Mouse (Mus musculus) forebrain, embryonic 13.5 days (tissue): ENCODE data around the gene Shroom3. TPM values are rescaled to one million over a fixed set of nuclear protein-coding genes. Genes with fewer than 3 reads are reported as not detected.
A peak's percentile ranks its signal among the peaks of the same experiment; 100 is the strongest.

Experiments
- ATAC-seq: fragments of 200-750 bp; cut with Nextera tagmentation; 2 replicates; pipeline ENCODE4 v1.8.0; 2017
- H3K27ac ChIP-seq: fragments of 300-500 bp; sonication (generic); 2 replicates; pipeline ENCODE4 v1.5.1; 2015; ENCODE audit warnings: inconsistent platforms, mild to moderate bottlenecking, moderate library complexity
- H3K27me3 ChIP-seq: fragments of 300-500 bp; sonication (generic); 2 replicates; pipeline ENCODE4 v1.6.1; 2015; ENCODE audit warnings: mild to moderate bottlenecking, inconsistent platforms
- H3K36me3 ChIP-seq: fragments of 300-500 bp; sonication (generic); 2 replicates; pipeline ENCODE4 v1.6.1; 2015; ENCODE audit warnings: mild to moderate bottlenecking, inconsistent platforms; ENCODE audit not compliant: poor library complexity, severe bottlenecking
- H3K4me1 ChIP-seq: fragments of 300-500 bp; sonication (generic); 2 replicates; pipeline ENCODE4 v1.6.1; 2015; ENCODE audit warnings: inconsistent platforms
- H3K4me2 ChIP-seq: fragments of 300-500 bp; sonication (generic); 2 replicates; pipeline ENCODE4 v1.6.1; 2015; ENCODE audit warnings: inconsistent platforms, mild to moderate bottlenecking, moderate library complexity
- H3K4me3 ChIP-seq: fragments of 300-500 bp; sonication (generic); 2 replicates; pipeline ENCODE4 v1.5.1; 2015; ENCODE audit warnings: mild to moderate bottlenecking, inconsistent platforms
- H3K9ac ChIP-seq: fragments of 300-500 bp; sonication (generic); 2 replicates; pipeline ENCODE4 v1.6.1; 2015; ENCODE audit warnings: mild to moderate bottlenecking, inconsistent platforms
- H3K9me3 ChIP-seq: fragments of 300-500 bp; sonication (generic); replicated peaks from 2 replicates; pipeline ENCODE4 v1.6.1; 2016; ENCODE audit warnings: inconsistent platforms
- WGBS: fragments of 180-500 bp; shearing (Covaris S2); methylation state at CpG from one replicate; pipeline ENCODE4 v1.1.7; 2015; 5-methylcytosine and 5-hydroxymethylcytosine counted together
- polyA plus RNA-seq: library from polyadenylated mRNA; unstranded; fragments of >200 nt; fragmentation: Nextera tagmentation; extraction: Ambion mirVana; gene quantifications from 2 replicates; pipeline ENCODE4 v1.2.1, GENCODE M21; 2015

The Shroom3 gene
- polyA plus RNA-seq, 1 experiment from 2014 or later = 3.7 TPM

GRCm38 (mm10) chr5:92682621-92683348 lies 450 bp upstream of the Shroom3 start:
- Histone ChIP-seq H3K27ac (peak overlapping the region; percentile 85), H3K36me3 (no peaks in the 10 kb centered on the region), H3K9me3 (no peaks in the 10 kb centered on the region), H3K9ac (peak overlapping the region; percentile 79), H3K27me3 (no peaks in the 10 kb centered on the region), H3K4me2 (peak overlapping the region; percentile 93), H3K4me1 (peaks cover 15% of the 10 kb centered on the region; the same call in 1 of the 2 replicates), H3K4me3 (peak overlapping the region; percentile 65)
- ATAC-seq = peak; percentile 70
- WGBS = under 1% methylated on average over 39 of the region's 39 CpGs

GRCm38 (mm10) chr5:92683871-92684475 lies 738 bp downstream of the Shroom3 start:
- H3K4me3 ChIP-seq = peak overlapping the region; percentile 65
- H3K9me3 ChIP-seq = 0 out of 2 replicates have a peak, but pooled peaks cover 4% of the 10 kb centered on the region
- no peaks in the 10 kb centered on the region for H3K27me3 ChIP-seq
- H3K4me1 ChIP-seq = peaks cover 15% of the 10 kb centered on the region; the same call in 1 of the 2 replicates
- H3K27ac ChIP-seq = no peak overlapping the region
- H3K36me3 ChIP-seq = no peaks in the 10 kb centered on the region
- no peak for ATAC-seq
- peak overlapping the region; percentile 93 for H3K4me2 ChIP-seq
- H3K9ac ChIP-seq = peak overlapping the region; percentile 79
- WGBS = 11% methylated on average over 9 of the region's 9 CpGs

GRCm38 (mm10) chr5:92684715-92685460 lies 1.7 kb downstream of the Shroom3 start:
- WGBS = 89% methylated on average over 16 of the region's 16 CpGs
- Histone ChIP-seq H3K9ac (no peak overlapping the region), H3K4me2 (peak overlapping the region; percentile 93)

GRCm38 (mm10) chr5:92688124-92688523 lies 4.9 kb downstream of the Shroom3 start:
- 80% methylated on average over 5 of the region's 5 CpGs for WGBS

More at GRCm38 (mm10) chr5:92684715-92685460, 1.7 kb downstream of the Shroom3 start:
- Histone ChIP-seq H3K36me3 (no peaks in the 10 kb centered on the region), H3K27me3 (no peaks in the 10 kb centered on the region), H3K27ac (no peak overlapping the region), H3K9me3 (0 out of 2 replicates have a peak, but pooled peaks cover 5% of the 10 kb centered on the region), H3K4me1 (peaks cover 15% of the 10 kb centered on the region; the same call in 1 of the 2 replicates), H3K4me3 (no peak overlapping the region)
- no peak for ATAC-seq

GRCm38 (mm10) chr5:92688569-92688968 lies 5.3 kb downstream of the Shroom3 start:
- 85% methylated on average over 9 of the region's 9 CpGs for WGBS
- ATAC-seq = no peak
- no peak overlapping the region for H3K27ac ChIP-seq
- H3K36me3 ChIP-seq = no peaks in the 10 kb centered on the region
- H3K27me3 ChIP-seq = no peaks in the 10 kb centered on the region
- H3K4me3 ChIP-seq = no peak overlapping the region
- H3K9ac ChIP-seq = no peak overlapping the region
- 0 out of 2 replicates have a peak, but pooled peaks cover 6% of the 10 kb centered on the region for H3K4me1 ChIP-seq
- peaks cover 5% of the 10 kb centered on the region; the same call in 1 of the 2 replicates for H3K9me3 ChIP-seq
- no peak overlapping the region for H3K4me2 ChIP-seq

More at GRCm38 (mm10) chr5:92688124-92688523, 4.9 kb downstream of the Shroom3 start:
- Histone ChIP-seq H3K4me1 (0 out of 2 replicates have a peak, but pooled peaks cover 6% of the 10 kb centered on the region), H3K27me3 (no peaks in the 10 kb centered on the region), H3K4me3 (no peak overlapping the region), H3K9ac (no peak overlapping the region), H3K4me2 (no peak overlapping the region), H3K27ac (no peak overlapping the region), H3K9me3 (0 out of 2 replicates have a peak, but pooled peaks cover 5% of the 10 kb centered on the region), H3K36me3 (no peaks in the 10 kb centered on the region)
- no peak for ATAC-seq

- no peak overlapping the region for H3K27ac ChIP-seq
- H3K36me3 ChIP-seq = no peaks in the 10 kb centered on the region
- H3K27me3 ChIP-seq = no peaks in the 10 kb centered on the region
- 78% methylated on average over 16 of the region's 16 CpGs for WGBS
- H3K4me3 ChIP-seq = no peak overlapping the region
- no peak overlapping the region for H3K9ac ChIP-seq
- peak; percentile 65; the same call in 1 of the 2 replicates for ATAC-seq
- H3K4me1 ChIP-seq = peaks cover 13% of the 10 kb centered on the region; the same call in 1 of the 2 replicates
- no peak overlapping the region for H3K4me2 ChIP-seq
- H3K9me3 ChIP-seq = peaks cover 5% of the 10 kb centered on the region; the same call in 1 of the 2 replicates
Measured at GRCm38 (mm10) chr5:92692206-92693007, 9.2 kb downstream of the Shroom3 start.

GRCm38 (mm10) chr5:92693744-92694143 lies 10.5 kb downstream of the Shroom3 start:
- no peak for ATAC-seq
- Histone ChIP-seq H3K9ac (no peak overlapping the region), H3K27ac (no peak overlapping the region), H3K4me2 (no peak overlapping the region), H3K4me3 (no peak overlapping the region), H3K9me3 (peaks cover 3% of the 10 kb centered on the region; the same call in 1 of the 2 replicates), H3K4me1 (peaks cover 24% of the 10 kb centered on the region), H3K27me3 (no peaks in the 10 kb centered on the region), H3K36me3 (no peaks in the 10 kb centered on the region)
- WGBS = 96% methylated on average over 3 of the region's 3 CpGs

GRCm38 (mm10) chr5:92694316-92694995 lies 11.2 kb downstream of the Shroom3 start:
- Histone ChIP-seq H3K9ac (no peak overlapping the region), H3K4me2 (no peak overlapping the region), H3K27me3 (no peaks in the 10 kb centered on the region), H3K36me3 (no peaks in the 10 kb centered on the region), H3K4me3 (no peak overlapping the region), H3K27ac (peak overlapping the region; percentile 3; the same call in 1 of the 2 replicates), H3K9me3 (no peaks in the 10 kb centered on the region; the same call in 1 of the 2 replicates), H3K4me1 (peaks cover 31% of the 10 kb centered on the region)
- no peak for ATAC-seq
- WGBS = 38% methylated on average over 10 of the region's 10 CpGs

- WGBS = under 1% methylated on average over 15 of the region's 15 CpGs
- Histone ChIP-seq H3K36me3 (no peaks in the 10 kb centered on the region), H3K9me3 (no peaks in the 10 kb centered on the region; the same call in 1 of the 2 replicates), H3K9ac (peak overlapping the region; percentile 57), H3K27ac (peak overlapping the region; percentile 90), H3K4me1 (peaks cover 44% of the 10 kb centered on the region), H3K27me3 (no peaks in the 10 kb centered on the region), H3K4me2 (peak overlapping the region; percentile 65), H3K4me3 (peak overlapping the region; percentile 39)
- peak; percentile 91 for ATAC-seq
Measured at GRCm38 (mm10) chr5:92698131-92698836, 15.0 kb downstream of the Shroom3 start.

- Histone ChIP-seq H3K4me1 (peaks cover 51% of the 10 kb centered on the region), H3K4me2 (peak overlapping the region; percentile 65), H3K27me3 (no peaks in the 10 kb centered on the region), H3K27ac (peak overlapping the region; percentile 90), H3K4me3 (peak overlapping the region; percentile 39), H3K36me3 (no peaks in the 10 kb centered on the region), H3K9me3 (no peaks in the 10 kb centered on the region), H3K9ac (peak overlapping the region; percentile 57)
- 3% methylated on average over 17 of the region's 17 CpGs for WGBS
- peak; percentile 67 for ATAC-seq
Measured at GRCm38 (mm10) chr5:92698837-92699529, 15.7 kb downstream of the Shroom3 start.
